Mouse (Mus musculus) thymus, adult 2 months (tissue): ENCODE measurements at regions not wholly inside any gene's neighbourhood (a gene's known extent, or its start where the extent isn't known, plus 50 kb on each side); places are given as distances from the start of the nearest gene placed in this dataset.

Source experiments
- CTCF ChIP-seq: fragments of 200-500 bp; IDR thresholded peaks from 2 replicates; pipeline ENCODE4 v1.5.1; 2012; ENCODE audit warnings: mild to moderate bottlenecking, control low read depth, low read length, moderate library complexity, borderline replicate concordance; ENCODE audit not compliant: control insufficient read depth, poor library complexity, insufficient read depth; ENCODE audit errors: extremely low read depth
- POLR2A ChIP-seq: fragments of 200-500 bp; IDR thresholded peaks from 2 replicates; pipeline ENCODE4 v1.6.1; 2012; ENCODE audit warnings: mild to moderate bottlenecking, low read length, control low read depth, moderate library complexity; ENCODE audit not compliant: control insufficient read depth, poor library complexity, insufficient read depth; ENCODE audit errors: extremely low read depth

DNA sequence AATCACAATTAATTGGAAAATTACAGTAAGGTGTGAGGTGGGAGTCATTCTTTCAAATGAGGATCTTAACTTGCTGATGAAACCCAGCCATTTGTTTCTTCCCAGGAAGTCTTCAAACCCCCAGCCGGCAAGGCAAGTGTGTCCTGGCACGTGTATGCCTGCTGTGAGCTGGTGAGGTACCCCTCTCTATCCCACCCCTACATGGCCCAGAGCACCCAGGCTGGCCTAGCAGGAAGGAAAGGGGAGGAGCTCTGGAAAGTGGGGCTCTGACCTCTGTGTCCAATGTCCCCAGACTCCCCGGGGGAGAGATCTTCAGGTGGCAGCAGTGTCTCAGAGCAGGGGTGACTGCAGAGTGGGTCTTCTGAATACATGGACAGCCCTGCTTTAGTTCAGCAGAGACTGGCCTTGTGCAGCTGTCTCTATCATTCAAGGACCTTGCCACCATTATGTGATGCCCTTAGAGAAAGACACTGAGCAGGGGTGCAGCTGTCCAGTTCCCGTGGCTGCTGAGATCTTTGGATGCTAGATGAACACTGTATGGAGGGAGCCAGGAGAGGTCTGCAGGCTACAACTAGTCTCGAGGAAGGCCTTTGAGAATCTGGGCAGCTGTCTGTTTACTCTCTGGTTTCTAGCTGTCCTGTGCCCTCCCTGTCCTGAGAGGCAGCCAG is 306.8 kb upstream of the Mki67 start:
- no peak for TF ChIP-seq CTCF
- TF ChIP-seq POLR2A = no peak
